Mouse (Mus musculus) left cerebral cortex, postnatal 36 days (tissue): Measurements from ENCODE around the gene Zfp948. TPM values are rescaled to one million over a fixed set of nuclear protein-coding genes. Genes with fewer than 3 reads are reported as not detected.

Experiments
- DNase-seq, 2 experiments: peaks; one replicate each; pipeline ENCODE4 v3.0.0; 2021 to 2022; ENCODE audit warnings: low spot score in 2 of 2, mixed read lengths in 1 of 2
- intact Hi-C: fragments of 180-260 bp; cut with DNase I; formaldehyde crosslinking; loops from one replicate; pipeline ENCODE4 v1.15.1; 2025
- total RNA-seq, 2 experiments: library from RNA; stranded (reverse); gene quantifications; 2 replicates each; pipeline ENCODE4 v1.2.3; 2021

The Zfp948 gene
- 10 to 100 TPM; 10.0 to 11.0 TPM for total RNA-seq

GRCm38 (mm10) chr17:21566728-21567349 lies at the start of gene Zfp948:
Gene Zfp948 (plus strand): TSS chr17:21567008.
- intact Hi-C loops, result loop anchor here (2.0 kb wide), 1 partner anchor 34 kb away; no protein-coding TSS in a partner anchor
- DNase-seq, result peak; percentile 78 to 80

GRCm38 (mm10) chr17:21517130-21517671 lies 49.6 kb upstream of the Zfp948 start:
- intact Hi-C loops, result loop anchor here (5.0 kb wide), 1 partner anchor 245 kb away; no protein-coding TSS in a partner anchor
- DNase-seq, result no peak

- intact Hi-C loops, result no loop called here
- DNase-seq, result no peak
Measured at GRCm38 (mm10) chr17:21526270-21526669, 40.5 kb upstream of the Zfp948 start.

- intact Hi-C loops, result loop anchor here (10.0 kb wide), 2 partner anchors 296 to 586 kb away; partner anchors contain the start of gene Ppp2r1a
- no peak for DNase-seq
Measured at GRCm38 (mm10) chr17:21530645-21531330, 36.0 kb upstream of the Zfp948 start.

GRCm38 (mm10) chr17:21531621-21532020 lies 35.2 kb upstream of the Zfp948 start:
- no peak for DNase-seq
- intact Hi-C loops, result loop anchor here (2.0 to 10.0 kb wide), 3 partner anchors 35 to 587 kb away; partner anchors contain the start of genes Ppp2r1a and Zfp948

GRCm38 (mm10) chr17:21532101-21532951 lies 34.5 kb upstream of the Zfp948 start:
- intact Hi-C loops, result loop anchor here (2.0 to 10.0 kb wide), 3 partner anchors 34 to 588 kb away; partner anchors contain the start of genes Ppp2r1a and Zfp948

GRCm38 (mm10) chr17:21533961-21534360 lies 32.8 kb upstream of the Zfp948 start:
- intact Hi-C loops, result loop anchor here (2.0 to 10.0 kb wide), 3 partner anchors 33 to 589 kb away; partner anchors contain the start of genes Ppp2r1a and Zfp948
- no peak for DNase-seq

More at GRCm38 (mm10) chr17:21532101-21532951, 34.5 kb upstream of the Zfp948 start:
- peak; percentile 80 to 83 for DNase-seq

- intact Hi-C loops, result loop anchor here (10.0 kb wide), 2 partner anchors 300 to 590 kb away; partner anchors contain the start of gene Ppp2r1a
- no peak for DNase-seq
Measured at GRCm38 (mm10) chr17:21534460-21535095, 32.2 kb upstream of the Zfp948 start.

- peak; percentile 57 to 60 for DNase-seq
- intact Hi-C loops, result loop anchor here (10.0 kb wide), 2 partner anchors 301 to 591 kb away; partner anchors contain the start of gene Ppp2r1a
Measured at GRCm38 (mm10) chr17:21535096-21536001, 31.5 kb upstream of the Zfp948 start, which contains the start of gene Zfp52. Gene Zfp52 (plus strand): TSS chr17:21535539.

- DNase-seq, result no peak
- intact Hi-C loops, result loop anchor here (10.0 kb wide), 2 partner anchors 301 to 591 kb away; partner anchors contain the start of gene Ppp2r1a
Measured at GRCm38 (mm10) chr17:21536096-21536495, 30.7 kb upstream of the Zfp948 start.

- intact Hi-C loops, result loop anchor here (10.0 kb wide), 2 partner anchors 302 to 592 kb away; partner anchors contain the start of gene Ppp2r1a
- no peak for DNase-seq
Measured at GRCm38 (mm10) chr17:21536676-21537075, 30.1 kb upstream of the Zfp948 start.

- intact Hi-C loops, result no loop called here
- no peak for DNase-seq
Measured at GRCm38 (mm10) chr17:21557831-21558230, 9.0 kb upstream of the Zfp948 start.

- intact Hi-C loops, result loop anchor here (2.0 kb wide), 1 partner anchor 33 kb away; no protein-coding TSS in a partner anchor
- peak; percentile 24 to 27 for DNase-seq
Measured at GRCm38 (mm10) chr17:21566220-21566619, 588 bp upstream of the Zfp948 start.

GRCm38 (mm10) chr17:21567696-21568095 lies 888 bp downstream of the Zfp948 start:
- intact Hi-C loops, result loop anchor here (2.0 kb wide), 1 partner anchor 35 kb away; no protein-coding TSS in a partner anchor
- DNase-seq, result no peak

GRCm38 (mm10) chr17:21579080-21579479 lies 12.3 kb downstream of the Zfp948 start:
- DNase-seq, result no peak
- intact Hi-C loops, result no loop called here

- DNase-seq, result no peak
- intact Hi-C loops, result no loop called here
Measured at GRCm38 (mm10) chr17:21579493-21580175, 12.8 kb downstream of the Zfp948 start.

GRCm38 (mm10) chr17:21585521-21585920 lies 18.7 kb downstream of the Zfp948 start:
- DNase-seq, result no peak
- intact Hi-C loops, result no loop called here
